Mouse (Mus musculus) c-Kit-positive CD71-negative TER-119-negative erythroid progenitor cells, embryonic 14.5 days (primary cell): ENCODE data around the gene Zzz3.

Experiments used
- DNase-seq: peaks from one replicate; pipeline ENCODE4 v3.0.0-alpha.2; 2013; ENCODE audit warnings: low read depth

The Zzz3 gene

GRCm38 (mm10) chr3:152467312-152467711 is 72.0 kb downstream of the Zzz3 start:
- no peak for DNase-seq

DNA sequence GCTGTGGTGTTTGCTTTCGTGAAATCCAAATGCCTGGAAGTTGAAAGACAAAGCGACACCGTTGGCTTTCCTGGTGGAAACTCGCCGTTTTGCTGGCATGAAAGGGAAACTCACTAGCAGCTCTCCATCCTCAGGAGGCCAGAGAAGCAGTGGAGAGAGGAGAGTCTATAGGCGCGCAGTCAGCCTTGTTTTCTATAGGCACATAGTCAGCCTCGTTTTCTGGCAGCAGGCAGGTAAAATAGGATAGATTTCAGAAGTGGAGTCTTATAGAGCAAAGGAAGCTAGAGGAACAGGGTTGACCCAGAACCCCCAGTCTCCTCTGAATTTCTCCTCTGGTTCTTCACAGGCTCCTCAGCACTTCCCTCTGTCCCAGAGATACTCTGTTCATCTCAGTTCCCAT is 72.8 kb downstream of the Zzz3 start:
- DNase-seq: no peak

DNA sequence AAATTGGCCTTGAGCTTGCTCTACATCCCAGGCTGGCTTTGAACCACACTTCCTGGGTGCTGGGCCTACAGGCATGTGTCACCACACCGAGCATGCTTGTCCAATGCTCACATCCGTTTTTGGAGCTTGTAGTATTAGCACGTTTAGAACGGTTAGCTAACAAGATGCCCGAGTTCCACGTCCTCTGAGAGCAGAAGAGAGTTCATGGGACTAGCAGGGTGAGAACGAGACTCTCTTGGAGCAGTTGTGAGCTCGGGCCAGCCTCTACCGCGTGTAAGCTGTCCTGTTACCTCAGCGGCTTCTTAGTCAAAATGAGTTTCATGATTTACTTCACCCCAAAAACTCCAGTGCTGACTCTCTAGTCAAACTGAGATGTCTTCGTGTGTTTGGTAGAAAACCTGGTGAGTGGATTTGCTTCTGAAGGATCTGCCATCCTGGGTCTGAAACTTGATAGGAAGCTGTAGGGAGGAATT is 73.3 kb downstream of the Zzz3 start:
- no peak for DNase-seq

DNA sequence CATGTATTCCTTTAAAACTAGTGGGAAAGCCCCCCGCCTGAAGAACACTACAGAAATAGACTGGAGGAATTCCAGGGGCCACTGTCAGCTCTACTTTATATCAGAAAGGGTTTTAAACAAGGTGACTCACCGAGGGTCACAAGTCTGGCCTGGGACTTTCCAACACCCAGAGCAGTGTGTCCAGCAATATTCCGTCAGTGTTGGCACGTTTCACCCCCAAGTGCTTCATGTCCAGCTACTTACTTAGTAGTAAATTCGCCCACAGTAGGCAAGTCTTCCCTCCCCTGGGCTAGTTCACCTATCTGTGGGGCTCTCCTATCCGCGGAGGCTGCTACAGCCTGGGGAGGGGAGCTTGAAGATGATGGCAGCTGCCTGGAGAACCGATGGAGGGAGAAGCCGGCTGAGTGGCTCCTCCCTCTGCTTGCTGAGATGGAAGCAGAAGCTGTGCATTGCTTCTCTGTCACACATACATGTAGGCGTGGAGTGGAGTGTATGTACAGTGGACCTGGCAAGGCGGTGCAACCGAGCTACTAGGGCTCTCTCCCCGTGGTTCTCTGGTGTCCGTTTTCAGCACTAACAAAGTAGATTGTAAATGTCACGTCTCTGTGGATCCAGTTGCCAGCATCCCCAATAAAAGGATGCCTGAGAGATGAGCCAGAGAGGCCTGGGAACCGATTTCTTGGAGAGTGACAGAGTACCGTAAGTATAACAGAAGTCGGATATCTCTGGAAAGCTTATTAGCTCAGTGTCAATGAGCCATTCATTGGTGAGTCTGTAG is 74.3 kb downstream of the Zzz3 start:
- no peak for DNase-seq

- DNase-seq: no peak
These were observed 75.1 kb downstream of the Zzz3 start for GRCm38 (mm10) chr3:152470347-152470746.

DNA sequence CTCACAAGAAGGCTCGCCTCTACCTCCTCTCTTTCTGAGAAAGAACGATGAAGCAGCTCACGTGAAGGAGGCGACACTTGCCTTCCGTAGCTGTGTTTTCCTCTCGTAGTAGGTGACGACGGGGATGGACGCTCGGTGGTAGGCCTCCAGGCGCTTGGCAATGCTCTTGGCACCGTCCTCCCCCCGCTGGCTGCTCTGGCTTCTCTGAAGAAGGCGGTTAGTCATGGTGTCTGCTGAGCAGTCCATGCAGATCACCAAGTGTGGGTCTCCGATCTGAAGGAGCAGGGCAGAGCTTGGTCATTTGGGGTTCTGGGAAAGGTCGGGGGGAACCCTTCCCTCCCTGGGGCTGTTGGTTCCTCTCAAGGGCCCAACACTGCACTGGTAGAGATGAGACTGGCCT is 77.4 kb downstream of the Zzz3 start:
- DNase-seq: no peak

GRCm38 (mm10) chr3:152474582-152475277 is 79.5 kb downstream of the Zzz3 start:
- DNase-seq: peak; percentile 67

DNA sequence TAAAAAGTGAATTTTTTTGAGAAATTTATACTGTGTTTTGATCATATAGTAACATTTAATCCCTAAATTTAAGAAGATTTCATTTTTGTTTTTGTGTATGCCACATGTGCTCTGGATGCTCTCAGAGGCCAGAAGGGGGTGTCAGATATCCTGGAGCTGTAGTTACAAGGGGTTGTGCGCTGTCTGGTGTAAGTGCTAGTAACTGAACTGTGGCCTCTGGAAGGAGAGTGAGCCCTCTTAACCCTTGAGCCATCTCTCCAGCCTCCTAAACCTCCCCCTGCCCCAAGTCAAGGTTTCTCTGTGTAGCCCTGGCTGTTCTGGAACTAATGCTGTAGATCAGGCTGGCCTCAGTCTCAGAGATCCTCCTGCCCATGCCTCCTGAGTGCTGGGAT is 80.0 kb downstream of the Zzz3 start:
- no peak for DNase-seq

DNA sequence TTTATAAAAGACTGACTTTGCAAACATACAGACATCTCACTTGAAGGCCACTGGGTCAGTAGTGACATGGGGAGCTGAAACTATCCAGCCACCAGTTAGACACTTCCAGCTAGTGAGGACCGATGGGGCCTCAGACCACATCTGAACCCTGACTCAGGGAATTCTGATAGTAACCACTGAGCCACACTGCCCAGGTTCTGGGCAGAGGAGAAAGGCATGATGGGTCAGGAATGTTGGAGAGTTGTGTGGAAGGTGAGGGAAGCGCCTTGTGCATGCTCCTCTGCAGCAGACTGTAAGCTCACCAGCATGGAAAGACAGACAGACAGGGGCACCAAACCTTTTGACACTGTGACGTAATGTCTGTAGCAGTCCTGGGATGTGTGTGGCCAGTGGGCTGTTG is 80.6 kb downstream of the Zzz3 start:
- DNase-seq: no peak

GRCm38 (mm10) chr3:152477796-152478527 is 82.7 kb downstream of the Zzz3 start:
- peak; percentile 63 for DNase-seq

DNA sequence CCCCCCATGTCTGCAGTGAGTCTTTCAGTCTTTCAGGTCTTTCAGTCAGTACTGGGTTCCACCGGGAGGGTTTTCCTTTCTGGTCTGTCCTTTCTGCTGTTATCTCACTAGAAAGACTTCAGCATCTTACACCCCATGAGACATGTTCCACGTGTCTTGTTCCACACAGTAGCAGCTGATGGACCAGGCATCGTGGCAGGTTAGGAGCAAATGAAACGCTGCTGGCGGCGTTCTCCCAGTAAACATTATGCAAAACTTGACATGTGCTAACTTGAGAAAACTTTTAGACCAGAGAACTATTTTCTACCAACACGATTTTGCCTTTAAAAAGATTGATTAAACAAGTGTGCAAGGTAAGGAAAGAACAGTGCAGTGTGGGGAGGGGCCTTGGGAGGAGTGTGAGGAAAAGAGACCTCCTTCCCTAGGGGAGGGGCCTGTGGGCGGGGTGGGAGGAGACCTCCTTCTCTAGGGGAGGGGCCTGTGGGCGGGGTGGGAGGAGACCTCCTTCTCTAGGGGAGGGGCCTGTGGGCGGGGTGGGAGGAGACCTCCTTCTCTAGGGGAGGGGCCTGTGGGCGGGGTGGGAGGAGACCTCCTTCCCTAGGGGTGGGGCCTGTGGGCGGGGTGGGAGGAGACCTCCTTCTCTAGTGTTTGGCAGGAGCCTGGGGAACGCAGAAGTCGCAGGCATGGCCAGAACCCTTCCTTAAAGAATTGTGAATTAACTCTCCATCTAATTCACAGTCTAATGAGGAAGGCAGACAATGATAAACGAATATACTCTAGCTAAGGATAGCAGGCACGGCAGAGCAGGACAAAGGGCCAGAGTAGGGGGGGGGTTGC is 83.5 kb downstream of the Zzz3 start:
- DNase-seq: peak; percentile 60

GRCm38 (mm10) chr3:152480336-152480735 is 85.1 kb downstream of the Zzz3 start:
- DNase-seq: no peak

DNA sequence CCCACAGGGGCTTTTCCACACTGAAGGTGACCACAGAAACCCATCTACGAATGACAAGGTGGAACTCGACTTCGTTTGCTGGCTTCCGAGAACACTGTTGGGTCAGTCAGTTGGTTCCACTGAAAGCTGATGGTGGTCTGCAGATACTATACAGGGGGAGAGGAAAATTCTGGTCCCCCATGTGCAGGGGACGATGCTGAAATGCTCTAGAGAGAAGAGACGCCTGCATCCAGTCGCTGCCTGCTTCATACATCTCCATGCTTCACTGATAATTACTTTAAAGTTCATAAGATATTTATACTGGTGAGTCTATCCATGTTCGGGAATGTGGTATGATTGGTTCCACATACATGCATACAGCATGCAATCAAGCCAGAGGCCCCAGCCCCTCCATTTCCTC is 86.9 kb downstream of the Zzz3 start:
- no peak for DNase-seq

DNA sequence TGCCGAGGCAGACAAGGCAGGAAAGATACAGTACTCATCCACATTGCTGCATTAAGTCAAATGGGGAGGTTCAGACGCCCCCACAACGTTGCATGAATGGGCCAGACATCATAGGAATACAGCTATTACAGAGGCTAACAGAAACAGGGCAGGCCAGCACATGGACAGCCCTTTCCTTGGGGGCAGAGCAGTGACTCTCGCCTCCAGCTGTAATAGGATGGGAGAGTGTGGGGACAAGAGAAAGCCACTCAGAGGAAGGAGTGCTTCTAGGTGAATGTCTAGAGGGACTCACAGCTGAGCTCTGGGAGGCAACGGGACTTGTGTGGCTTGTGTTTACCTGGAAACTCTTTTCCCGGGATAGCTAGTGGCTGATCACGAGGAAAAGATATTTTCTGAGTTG is 88.5 kb downstream of the Zzz3 start:
- no peak for DNase-seq

GRCm38 (mm10) chr3:152484206-152484605 is 88.9 kb downstream of the Zzz3 start:
- DNase-seq: no peak

DNA sequence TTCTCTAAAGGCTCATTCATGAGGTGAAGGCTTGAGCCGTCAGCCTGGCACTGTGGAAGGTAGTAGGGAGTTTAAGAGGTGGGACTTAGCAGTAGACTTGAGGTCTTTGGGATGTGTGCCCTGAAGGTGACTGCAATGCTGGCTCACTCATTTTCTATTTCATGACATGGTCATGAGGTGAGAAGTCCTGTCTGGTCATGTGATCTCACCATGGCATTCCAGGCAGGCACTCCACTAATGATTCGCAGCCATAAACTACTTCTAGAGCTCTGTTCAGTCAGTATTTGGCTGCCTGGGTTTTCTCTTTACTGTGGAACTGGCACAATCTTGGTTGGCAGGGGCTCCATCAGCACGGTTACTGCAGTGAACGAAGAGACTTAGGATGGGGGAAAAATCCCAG is 93.7 kb downstream of the Zzz3 start:
- DNase-seq: no peak

DNA sequence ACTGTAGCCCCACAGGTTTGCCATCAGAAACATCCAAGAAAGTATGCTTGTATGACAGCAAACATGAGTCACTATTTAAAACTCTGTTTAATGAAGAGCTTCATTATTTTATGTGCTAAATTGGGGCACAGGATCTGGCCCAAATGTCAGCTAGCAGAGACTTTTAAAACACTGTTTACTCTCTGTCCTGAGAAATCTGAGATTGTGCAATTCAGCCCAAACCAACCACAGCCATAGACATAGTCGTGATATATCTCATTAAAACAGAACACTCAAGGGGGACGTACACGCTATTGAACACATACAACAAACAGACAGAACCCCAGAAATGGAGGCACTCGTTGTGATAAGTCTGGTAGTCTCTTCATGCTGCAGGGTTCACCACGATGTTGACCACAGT is 95.2 kb downstream of the Zzz3 start:
- DNase-seq: no peak

GRCm38 (mm10) chr3:152492241-152492640 is 97.0 kb downstream of the Zzz3 start:
- no peak for DNase-seq

- no peak for DNase-seq
These were observed 98.5 kb downstream of the Zzz3 start for GRCm38 (mm10) chr3:152493813-152494212.

DNA sequence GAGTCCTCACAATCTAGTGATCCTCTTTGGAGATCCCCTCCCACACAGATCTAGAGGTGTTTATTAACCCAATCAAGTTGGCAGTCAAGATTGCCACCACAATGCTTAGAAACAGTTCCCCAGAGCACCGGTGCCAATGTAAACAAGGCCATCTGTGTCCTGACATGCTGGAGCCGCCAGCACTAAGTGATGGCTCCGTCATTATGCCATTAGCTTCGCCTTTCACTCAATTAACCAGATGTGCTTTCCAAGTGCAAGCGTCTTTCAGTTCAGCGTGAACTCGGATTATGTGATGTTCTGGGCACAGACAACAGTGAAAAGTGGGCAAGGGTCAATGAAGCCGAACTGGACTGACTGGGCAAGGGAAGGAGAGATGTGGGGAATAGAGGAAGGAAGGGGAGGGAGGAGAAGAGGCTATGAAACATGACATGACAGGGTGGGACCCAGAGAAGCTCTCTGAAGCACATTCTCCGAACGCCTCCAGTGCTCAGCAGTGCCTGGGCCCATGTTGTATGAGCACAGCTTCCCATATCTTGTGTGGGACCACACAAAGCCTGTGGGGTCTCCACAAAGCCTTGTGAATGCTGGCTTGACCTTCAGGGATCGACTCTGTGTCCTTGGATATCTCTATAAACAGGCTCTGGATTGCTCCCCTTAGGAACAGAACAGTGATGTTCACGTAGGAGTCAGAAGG is 99.5 kb downstream of the Zzz3 start:
- no peak for DNase-seq

DNA sequence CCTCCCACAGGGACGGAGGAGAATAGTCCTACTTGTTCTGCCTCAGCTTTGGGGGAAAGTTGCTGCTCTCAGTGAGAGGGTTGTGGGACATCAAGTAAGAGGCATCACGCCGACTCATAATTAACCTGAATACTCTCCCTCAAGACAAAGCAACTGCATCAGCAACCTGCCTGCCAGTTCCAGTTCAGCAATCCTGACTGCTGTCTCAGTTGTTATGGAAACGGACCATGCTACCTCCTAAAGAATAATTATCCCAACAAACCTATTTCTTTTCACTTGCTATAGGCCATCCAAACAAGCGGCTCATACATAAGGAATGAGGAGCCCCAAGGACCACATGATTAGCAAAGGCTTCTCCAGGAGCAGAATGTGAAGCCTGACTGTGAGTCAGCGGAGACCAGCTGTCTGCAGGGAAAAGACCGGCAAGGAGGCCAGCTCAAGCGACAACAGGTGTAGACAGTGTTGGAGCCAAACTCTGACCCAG is 100.2 kb downstream of the Zzz3 start:
- no peak for DNase-seq
